Mouse (Mus musculus): ENCODE data around the gene Urb1. TPM values are rescaled to one million over a fixed set of nuclear protein-coding genes. Genes with fewer than 3 reads are reported as not detected.
"Not testable (repeated sequence)": the region's sequence is repeated elsewhere in the genome, so short reads cannot be mapped to it uniquely, and the experiment has no call there.

The Urb1 gene
- polyA plus RNA-seq, 1 experiment from 2014 or later = 7.8 TPM

GRCm38 (mm10) chr16:90827498-90827897 lies 17.3 kb upstream of the Urb1 start:
- 76% methylated on average over 9 of the region's 9 CpGs for WGBS
- no peak overlapping the region for H3K9ac ChIP-seq (ENCODE audit: low read length)
- H3K4me1 ChIP-seq (ENCODE audit: control insufficient read depth, insufficient read depth, low read length) = 0 out of 2 replicates have a peak, but pooled peaks cover 5% of the 10 kb centered on the region
- ATAC-seq (ENCODE audit: insufficient read depth, low FRiP score) = no peak
- H3K9me3 ChIP-seq (replicated peaks; ENCODE audit: control insufficient read depth, low read length) = no peaks in the 10 kb centered on the region
- H3K36me3 ChIP-seq (ENCODE audit: control insufficient read depth, insufficient read depth, low read length) = no peaks in the 10 kb centered on the region
- no peak overlapping the region for H3K4me3 ChIP-seq (replicated peaks; ENCODE audit: low read length)
- H3K27ac ChIP-seq (ENCODE audit: low read length) = no peak overlapping the region
- H3K27me3 ChIP-seq (ENCODE audit: control insufficient read depth, insufficient read depth, low read length) = peaks cover 3% of the 10 kb centered on the region; the same call in 1 of the 2 replicates
- H3K4me2 ChIP-seq (ENCODE audit: low read depth, low read length) = no peak overlapping the region

DNA sequence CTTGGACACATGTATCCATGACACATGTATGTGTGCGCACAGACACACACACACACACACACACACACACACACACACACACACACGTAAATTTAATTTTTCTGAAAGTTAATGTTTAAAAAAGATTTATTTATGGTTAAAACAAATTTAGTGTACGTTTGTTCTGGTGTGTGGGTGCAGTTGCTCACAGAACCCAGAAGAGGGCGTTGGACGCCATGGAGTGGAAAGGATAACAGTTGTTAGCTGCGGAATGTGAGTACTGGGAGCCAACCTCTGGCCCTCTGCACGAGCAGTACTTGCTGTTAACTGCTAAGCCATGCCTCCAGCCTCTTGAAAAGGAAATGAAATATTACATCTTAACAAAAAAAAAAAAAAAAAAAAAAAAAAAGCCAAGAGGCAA lies 16.2 kb upstream of the Urb1 start, which contains the start of gene Eva1c:
Gene Eva1c, plus strand, starts transcription at position 263 of the 400 bp plus-strand sequence.
- Histone ChIP-seq H3K4me1 (ENCODE audit: control insufficient read depth, insufficient read depth, low read length) (0 out of 2 replicates have a peak, but pooled peaks cover 4% of the 10 kb centered on the region), H3K27me3 (ENCODE audit: control insufficient read depth, insufficient read depth, low read length) (no peaks in the 10 kb centered on the region), H3K9ac (ENCODE audit: low read length) (no peak within 1 kb of the TSS), H3K4me2 (ENCODE audit: low read depth, low read length) (no peak within 1 kb of the TSS), H3K27ac (ENCODE audit: low read length) (no peak within 1 kb of the TSS), H3K9me3 (replicated peaks; ENCODE audit: control insufficient read depth, low read length) (no peaks in the 10 kb centered on the region), H3K36me3 (ENCODE audit: control insufficient read depth, insufficient read depth, low read length) (no peaks in the 10 kb centered on the region), H3K4me3 (replicated peaks; ENCODE audit: low read length) (no peak within 1 kb of the TSS)
- WGBS = 61% methylated on average over 7 of the region's 7 CpGs
- no peak for ATAC-seq (ENCODE audit: insufficient read depth, low FRiP score)

DNA sequence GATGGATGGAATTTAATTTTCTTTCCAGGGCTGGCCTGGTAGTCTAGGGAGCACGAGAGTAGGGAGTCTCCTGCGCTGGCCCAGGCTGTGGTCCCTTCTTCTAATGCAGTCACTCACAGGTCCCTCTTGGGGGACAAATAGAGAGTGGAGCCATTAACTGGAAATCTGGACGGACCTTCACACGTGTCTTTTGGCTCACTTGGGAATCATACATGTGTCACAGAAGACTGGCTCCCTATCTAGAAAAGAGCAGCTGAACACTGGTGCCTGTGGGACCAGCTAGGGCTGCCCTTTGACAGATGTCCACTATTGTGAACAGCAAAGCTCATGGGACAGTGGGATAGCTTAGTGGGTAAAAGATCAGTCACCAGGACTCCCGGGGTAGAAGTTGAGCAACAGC lies 15.8 kb upstream of the Urb1 start:
- Histone ChIP-seq H3K9me3 (replicated peaks; ENCODE audit: control insufficient read depth, low read length) (no peaks in the 10 kb centered on the region), H3K36me3 (ENCODE audit: control insufficient read depth, insufficient read depth, low read length) (no peaks in the 10 kb centered on the region), H3K27ac (ENCODE audit: low read length) (no peak overlapping the region), H3K9ac (ENCODE audit: low read length) (no peak overlapping the region), H3K4me1 (ENCODE audit: control insufficient read depth, insufficient read depth, low read length) (0 out of 2 replicates have a peak, but pooled peaks cover 4% of the 10 kb centered on the region), H3K4me2 (ENCODE audit: low read depth, low read length) (no peak overlapping the region), H3K4me3 (replicated peaks; ENCODE audit: low read length) (no peak overlapping the region), H3K27me3 (ENCODE audit: control insufficient read depth, insufficient read depth, low read length) (no peaks in the 10 kb centered on the region)
- 87% methylated on average over 5 of the region's 5 CpGs for WGBS
- ATAC-seq (ENCODE audit: insufficient read depth, low FRiP score) = no peak

GRCm38 (mm10) chr16:90823986-90824385 lies 13.8 kb upstream of the Urb1 start:
- H3K36me3 ChIP-seq (ENCODE audit: control insufficient read depth, insufficient read depth, low read length); H3K4me3 ChIP-seq (replicated peaks; ENCODE audit: low read length); H3K27me3 ChIP-seq (ENCODE audit: control insufficient read depth, insufficient read depth, low read length); ATAC-seq (ENCODE audit: insufficient read depth, low FRiP score); H3K4me1 ChIP-seq (ENCODE audit: control insufficient read depth, insufficient read depth, low read length); H3K27ac ChIP-seq (ENCODE audit: low read length); H3K9me3 ChIP-seq (replicated peaks; ENCODE audit: control insufficient read depth, low read length); H3K9ac ChIP-seq (ENCODE audit: low read length); H3K4me2 ChIP-seq (ENCODE audit: low read depth, low read length): not testable (repeated sequence)
- 70% methylated on average over 4 of the region's 4 CpGs for WGBS

GRCm38 (mm10) chr16:90822981-90823380 lies 12.8 kb upstream of the Urb1 start:
- no peak for ATAC-seq (ENCODE audit: insufficient read depth, low FRiP score)
- peaks cover 5% of the 10 kb centered on the region; the same call in 1 of the 2 replicates for H3K4me1 ChIP-seq (ENCODE audit: control insufficient read depth, insufficient read depth, low read length)
- no peak overlapping the region for H3K9ac ChIP-seq (ENCODE audit: low read length)
- H3K36me3 ChIP-seq (ENCODE audit: control insufficient read depth, insufficient read depth, low read length) = no peaks in the 10 kb centered on the region
- H3K4me2 ChIP-seq (ENCODE audit: low read depth, low read length) = no peak overlapping the region
- WGBS = 64% methylated on average over 7 of the region's 7 CpGs
- no peak overlapping the region for H3K4me3 ChIP-seq (replicated peaks; ENCODE audit: low read length)
- no peaks in the 10 kb centered on the region for H3K9me3 ChIP-seq (replicated peaks; ENCODE audit: control insufficient read depth, low read length)
- H3K27ac ChIP-seq (ENCODE audit: low read length) = no peak overlapping the region
- H3K27me3 ChIP-seq (ENCODE audit: control insufficient read depth, insufficient read depth, low read length) = no peaks in the 10 kb centered on the region

- Histone ChIP-seq H3K9ac (ENCODE audit: low read length) (no peak overlapping the region), H3K9me3 (replicated peaks; ENCODE audit: control insufficient read depth, low read length) (no peaks in the 10 kb centered on the region), H3K36me3 (ENCODE audit: control insufficient read depth, insufficient read depth, low read length) (no peaks in the 10 kb centered on the region), H3K4me2 (ENCODE audit: low read depth, low read length) (no peak overlapping the region), H3K27me3 (ENCODE audit: control insufficient read depth, insufficient read depth, low read length) (no peaks in the 10 kb centered on the region), H3K4me1 (ENCODE audit: control insufficient read depth, insufficient read depth, low read length) (peaks cover 5% of the 10 kb centered on the region; the same call in 1 of the 2 replicates), H3K27ac (ENCODE audit: low read length) (peak overlapping the region; percentile 91; the same call in 1 of the 2 replicates), H3K4me3 (replicated peaks; ENCODE audit: low read length) (no peak overlapping the region)
- WGBS = 81% methylated on average over 10 of the region's 10 CpGs
- no peak for ATAC-seq (ENCODE audit: insufficient read depth, low FRiP score)
Observed at GRCm38 (mm10) chr16:90822284-90822935, 12.2 kb upstream of the Urb1 start.

DNA sequence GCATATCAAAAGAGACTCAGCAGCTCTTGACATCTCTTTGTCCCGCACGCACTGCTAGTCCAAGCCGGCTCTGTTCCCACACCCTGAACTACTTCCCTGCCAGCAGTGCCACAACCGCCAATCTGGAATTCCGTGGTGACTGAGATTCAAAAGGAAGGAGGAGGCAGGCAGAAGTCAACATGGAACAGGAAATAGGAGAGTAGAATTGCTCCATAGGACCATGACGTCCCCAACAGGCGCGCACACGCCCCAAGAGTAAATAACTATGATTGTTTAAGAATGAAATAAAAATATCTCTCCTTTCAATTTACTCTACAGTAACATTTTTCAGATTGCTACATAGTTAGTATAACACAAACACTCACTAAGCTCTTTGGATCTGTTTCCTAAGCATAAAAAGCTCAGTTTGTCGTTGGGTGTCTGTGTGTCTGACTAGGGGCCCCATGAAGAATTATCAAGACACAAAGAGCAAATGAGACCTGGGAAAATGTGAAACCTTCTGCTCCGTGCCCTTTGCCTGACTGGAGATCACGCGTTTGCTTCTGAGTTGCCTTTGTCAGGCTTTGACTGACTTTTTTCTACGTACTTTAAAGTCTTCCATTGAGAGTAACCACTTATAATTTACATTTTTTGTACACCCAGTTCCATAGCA lies 11.0 kb upstream of the Urb1 start:
- no peaks in the 10 kb centered on the region for H3K36me3 ChIP-seq (ENCODE audit: control insufficient read depth, insufficient read depth, low read length)

GRCm38 (mm10) chr16:90820326-90820725 lies 10.1 kb upstream of the Urb1 start:
- Histone ChIP-seq H3K4me1 (ENCODE audit: control insufficient read depth, insufficient read depth, low read length) (peaks cover 8% of the 10 kb centered on the region; the same call in 1 of the 2 replicates), H3K9ac (ENCODE audit: low read length) (no peak overlapping the region), H3K4me3 (replicated peaks; ENCODE audit: low read length) (no peak overlapping the region), H3K36me3 (ENCODE audit: control insufficient read depth, insufficient read depth, low read length) (no peaks in the 10 kb centered on the region), H3K4me2 (ENCODE audit: low read depth, low read length) (no peak overlapping the region), H3K27me3 (ENCODE audit: control insufficient read depth, insufficient read depth, low read length) (no peaks in the 10 kb centered on the region), H3K9me3 (replicated peaks; ENCODE audit: control insufficient read depth, low read length) (no peaks in the 10 kb centered on the region), H3K27ac (ENCODE audit: low read length) (peak overlapping the region; percentile 91)
- ATAC-seq (ENCODE audit: insufficient read depth, low FRiP score) = no peak; the same call in 1 of the 2 replicates
- WGBS = 62% methylated on average over 6 of the region's 6 CpGs

More for the DNA sequence above, 11.0 kb upstream of the Urb1 start:
- H3K9ac ChIP-seq (ENCODE audit: low read length) = no peak overlapping the region
- no peak overlapping the region for H3K4me3 ChIP-seq (replicated peaks; ENCODE audit: low read length)
- peak overlapping the region; percentile 17 for H3K4me2 ChIP-seq (ENCODE audit: low read depth, low read length)
- H3K4me1 ChIP-seq (ENCODE audit: control insufficient read depth, insufficient read depth, low read length) = peaks cover 8% of the 10 kb centered on the region; the same call in 1 of the 2 replicates
- peak overlapping the region; percentile 91 for H3K27ac ChIP-seq (ENCODE audit: low read length)
- H3K9me3 ChIP-seq (replicated peaks; ENCODE audit: control insufficient read depth, low read length) = no peaks in the 10 kb centered on the region
- ATAC-seq (ENCODE audit: insufficient read depth, low FRiP score) = peak; percentile 88
- H3K27me3 ChIP-seq (ENCODE audit: control insufficient read depth, insufficient read depth, low read length) = no peaks in the 10 kb centered on the region
- WGBS = 58% methylated on average over 14 of the region's 14 CpGs

DNA sequence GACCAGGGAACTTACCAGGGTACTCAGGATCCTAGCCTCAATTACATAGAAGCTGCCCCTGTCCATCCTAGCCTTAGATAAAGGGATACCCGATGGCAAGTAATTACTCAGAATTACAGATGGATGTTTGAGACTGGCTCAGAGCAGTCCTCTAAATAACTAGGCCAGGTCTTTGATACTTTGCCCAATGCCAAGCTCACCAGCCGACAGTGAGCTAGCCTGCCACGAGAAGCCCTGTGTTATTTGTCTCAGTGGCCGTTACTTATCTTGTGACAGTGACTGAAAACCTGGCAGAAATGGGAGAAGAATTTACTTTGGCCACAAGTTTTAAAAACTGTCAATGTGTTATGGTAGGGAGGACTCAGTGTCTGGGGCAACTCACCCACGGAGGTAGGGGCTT lies 1.9 kb upstream of the Urb1 start:
- no peak overlapping the region for H3K4me2 ChIP-seq (ENCODE audit: low read depth, low read length)
- no peak overlapping the region for H3K9ac ChIP-seq (ENCODE audit: low read length)
- no peak for ATAC-seq (ENCODE audit: insufficient read depth, low FRiP score)
- 70% methylated on average over 5 of the region's 5 CpGs for WGBS
- no peaks in the 10 kb centered on the region for H3K36me3 ChIP-seq (ENCODE audit: control insufficient read depth, insufficient read depth, low read length)
- H3K4me1 ChIP-seq (ENCODE audit: control insufficient read depth, insufficient read depth, low read length) = peaks cover 14% of the 10 kb centered on the region
- no peaks in the 10 kb centered on the region for H3K27me3 ChIP-seq (ENCODE audit: control insufficient read depth, insufficient read depth, low read length)
- H3K27ac ChIP-seq (ENCODE audit: low read length) = no peak overlapping the region
- H3K4me3 ChIP-seq (replicated peaks; ENCODE audit: low read length) = no peak overlapping the region
- no peaks in the 10 kb centered on the region for H3K9me3 ChIP-seq (replicated peaks; ENCODE audit: control insufficient read depth, low read length)
